Mouse (Mus musculus): ENCODE measurements around the gene Olfr1082. TPM values are rescaled to one million over a fixed set of nuclear protein-coding genes. Genes with fewer than 3 reads are reported as not detected.
"Not testable (repeated sequence)": the region's sequence is repeated elsewhere in the genome, so short reads cannot be mapped to it uniquely, and the experiment has no call there.

Gene Olfr1082
- polyA plus RNA-seq (2016; fragmentation: Nextera tagmentation; extraction: Ambion mirVana): not detected in 2 replicates

- not testable (repeated sequence) for H3K4me3 ChIP-seq (replicated peaks); H3K9me3 ChIP-seq; H3K9ac ChIP-seq; H3K27ac ChIP-seq; H3K4me2 ChIP-seq; H3K4me1 ChIP-seq; H3K27me3 ChIP-seq; H3K36me3 ChIP-seq (replicated peaks); ATAC-seq (ENCODE audit: low FRiP score)
- WGBS: 64% methylated on average over 1 of the region's 1 CpGs
These were observed at the start of gene Olfr1082 for GRCm38 (mm10) chr2:86598866-86599265. Gene Olfr1082 (minus strand): TSS chr2:86598966.

- not testable (repeated sequence) for ATAC-seq (ENCODE audit: low FRiP score); H3K9ac ChIP-seq; H3K27ac ChIP-seq; H3K36me3 ChIP-seq (replicated peaks); H3K4me3 ChIP-seq (replicated peaks); H3K9me3 ChIP-seq; H3K4me1 ChIP-seq; H3K4me2 ChIP-seq; H3K27me3 ChIP-seq
- 79% methylated on average over 1 of the region's 1 CpGs for WGBS
These were observed 40.9 kb upstream of the Olfr1082 start, which contains the start of gene Olfr1084 for GRCm38 (mm10) chr2:86639625-86640024. Gene Olfr1084 (minus strand): TSS chr2:86639725.

- not testable (repeated sequence) for H3K4me3 ChIP-seq (replicated peaks); H3K9me3 ChIP-seq; H3K4me2 ChIP-seq; H3K36me3 ChIP-seq (replicated peaks); H3K27ac ChIP-seq; H3K27me3 ChIP-seq; ATAC-seq (ENCODE audit: low FRiP score); H3K4me1 ChIP-seq; H3K9ac ChIP-seq
These were observed 40.6 kb downstream of the Olfr1082 start, which contains the start of gene Olfr1080 for GRCm38 (mm10) chr2:86558135-86558534. Gene Olfr1080 (minus strand): TSS chr2:86558235.

Other genes starting within 250 kb of the Olfr1082 start
- gene Olfr1055, start 248.7 kb downstream of the Olfr1082 start, polyA plus RNA-seq (2016; fragmentation: Nextera tagmentation; extraction: Ambion mirVana): not detected in 2 replicates
- not detected in 2 replicates for gene Olfr1056, start 236.5 kb downstream of the Olfr1082 start, polyA plus RNA-seq (2016; fragmentation: Nextera tagmentation; extraction: Ambion mirVana)
- not detected in 2 replicates for gene Olfr1057, start 220.6 kb downstream of the Olfr1082 start, polyA plus RNA-seq (2016; fragmentation: Nextera tagmentation; extraction: Ambion mirVana)
- not detected in 2 replicates for gene Olfr1058, start 210.4 kb downstream of the Olfr1082 start, polyA plus RNA-seq (2016; fragmentation: Nextera tagmentation; extraction: Ambion mirVana)
- not detected in 2 replicates for gene Olfr1061, start 184.9 kb downstream of the Olfr1082 start, polyA plus RNA-seq (2016; fragmentation: Nextera tagmentation; extraction: Ambion mirVana)
- not detected in 2 replicates for gene Olfr1062, start 172.2 kb downstream of the Olfr1082 start, polyA plus RNA-seq (2016; fragmentation: Nextera tagmentation; extraction: Ambion mirVana)
- not detected in 2 replicates for gene Olfr1065, start 148.4 kb downstream of the Olfr1082 start, polyA plus RNA-seq (2016; fragmentation: Nextera tagmentation; extraction: Ambion mirVana)
- gene Olfr1066, start 142.7 kb downstream of the Olfr1082 start, polyA plus RNA-seq (2016; fragmentation: Nextera tagmentation; extraction: Ambion mirVana): not detected in 2 replicates
- not detected in 2 replicates for gene Olfr228, start 111.6 kb downstream of the Olfr1082 start, polyA plus RNA-seq (2016; fragmentation: Nextera tagmentation; extraction: Ambion mirVana)
- not detected in 2 replicates for gene Olfr1076, start 90.5 kb downstream of the Olfr1082 start, polyA plus RNA-seq (2016; fragmentation: Nextera tagmentation; extraction: Ambion mirVana)
- not detected in 2 replicates for gene Olfr1079, start 56.5 kb downstream of the Olfr1082 start, polyA plus RNA-seq (2016; fragmentation: Nextera tagmentation; extraction: Ambion mirVana)
- gene Olfr1080, start 40.7 kb downstream of the Olfr1082 start, polyA plus RNA-seq (2016; fragmentation: Nextera tagmentation; extraction: Ambion mirVana): not detected in 2 replicates
- gene Olfr1084, start 40.8 kb upstream of the Olfr1082 start, polyA plus RNA-seq (2016; fragmentation: Nextera tagmentation; extraction: Ambion mirVana): not detected in 2 replicates
- not detected in 2 replicates for gene Olfr1085, start 63.1 kb upstream of the Olfr1082 start, polyA plus RNA-seq (2016; fragmentation: Nextera tagmentation; extraction: Ambion mirVana)
- not detected in 2 replicates for gene Olfr1086, start 81.1 kb upstream of the Olfr1082 start, polyA plus RNA-seq (2016; fragmentation: Nextera tagmentation; extraction: Ambion mirVana)
- gene Olfr1087, start 99.4 kb upstream of the Olfr1082 start, polyA plus RNA-seq (2016; fragmentation: Nextera tagmentation; extraction: Ambion mirVana): not detected in 2 replicates
- gene Olfr1089, start 134.7 kb upstream of the Olfr1082 start, polyA plus RNA-seq (2016; fragmentation: Nextera tagmentation; extraction: Ambion mirVana): not detected in 2 replicates
- gene Olfr1090, start 160.0 kb upstream of the Olfr1082 start, polyA plus RNA-seq (2016; fragmentation: Nextera tagmentation; extraction: Ambion mirVana): not detected in 2 replicates
- gene Olfr1093, start 183.5 kb upstream of the Olfr1082 start, polyA plus RNA-seq (2016; fragmentation: Nextera tagmentation; extraction: Ambion mirVana): not detected in 2 replicates
- gene Olfr141, start 211.1 kb upstream of the Olfr1082 start, polyA plus RNA-seq (2016; fragmentation: Nextera tagmentation; extraction: Ambion mirVana): not detected in 2 replicates
- gene Olfr1094, start 225.7 kb upstream of the Olfr1082 start, polyA plus RNA-seq (2016; fragmentation: Nextera tagmentation; extraction: Ambion mirVana): not detected in 2 replicates